Mouse (Mus musculus): ENCODE measurements around the gene Col6a4.

Col6a4 gene

GRCm38 (mm10) chr9:106096683-106097082, at the start of gene Col6a4:
Gene Col6a4, minus strand, starts transcription at chr9:106096783.
- no peak for DNase-seq

DNA sequence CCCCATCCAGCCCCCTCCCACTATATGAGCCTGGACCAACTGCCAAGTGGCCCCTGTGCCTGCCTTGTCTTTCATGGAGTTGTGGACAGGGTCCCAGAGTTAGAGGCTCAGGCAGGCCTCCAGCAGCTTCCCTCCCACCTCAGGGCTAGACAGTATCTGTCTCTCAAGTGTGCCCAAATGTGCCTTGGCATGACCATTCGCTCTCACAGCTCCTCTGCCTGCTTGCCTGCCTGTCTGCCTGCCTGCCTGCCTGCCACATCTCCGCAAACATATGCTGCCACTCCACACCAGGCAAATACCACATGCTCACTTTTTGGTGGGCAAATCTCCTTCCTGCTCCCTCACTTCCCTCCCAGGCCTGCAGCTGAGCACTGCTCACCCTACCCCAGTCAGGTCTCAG, 49.0 kb upstream of the Col6a4 start:
- no peak for DNase-seq

GRCm38 (mm10) chr9:106144176-106144575, 47.6 kb upstream of the Col6a4 start:
- DNase-seq = no peak

DNA sequence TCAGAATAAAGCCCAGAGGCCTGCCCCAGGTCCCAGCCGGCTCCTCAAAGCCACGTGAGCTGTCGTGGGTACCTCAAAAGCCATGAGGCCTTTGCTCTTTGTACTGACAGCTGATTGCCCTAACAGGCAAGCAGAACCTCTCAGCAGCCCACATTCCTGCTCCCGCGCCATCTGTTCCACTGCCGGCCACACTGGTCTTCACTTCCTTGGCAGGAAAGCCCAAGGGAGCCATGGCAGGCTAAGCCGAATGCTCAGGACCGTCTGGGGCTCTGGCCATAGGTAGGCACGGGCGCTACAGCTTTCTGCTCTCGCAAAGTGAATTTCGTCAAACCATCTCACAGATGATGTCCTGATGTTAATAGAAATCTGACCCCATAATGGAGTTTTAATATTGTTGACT, 45.4 kb upstream of the Col6a4 start:
- DNase-seq = no peak

DNA sequence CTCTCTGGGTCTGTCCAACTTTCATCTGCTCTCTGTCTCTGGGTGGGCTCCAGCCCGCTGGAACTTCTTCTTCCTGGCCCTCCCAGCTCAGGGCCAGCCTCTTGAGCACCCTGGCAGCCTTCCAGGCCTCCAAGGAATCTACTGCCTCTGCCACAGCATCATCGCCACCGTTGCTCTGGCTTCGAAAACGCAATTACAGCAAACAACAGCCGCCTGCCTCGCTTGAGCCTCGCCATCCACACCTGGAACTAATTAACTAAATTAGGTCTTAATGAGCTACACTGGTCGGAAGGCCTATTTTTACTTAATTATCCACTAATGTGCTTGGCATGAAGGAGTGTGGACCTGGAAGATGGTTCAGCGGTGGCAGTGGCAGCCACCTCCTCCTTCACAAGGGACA, 43.2 kb upstream of the Col6a4 start:
- DNase-seq = no peak

DNA sequence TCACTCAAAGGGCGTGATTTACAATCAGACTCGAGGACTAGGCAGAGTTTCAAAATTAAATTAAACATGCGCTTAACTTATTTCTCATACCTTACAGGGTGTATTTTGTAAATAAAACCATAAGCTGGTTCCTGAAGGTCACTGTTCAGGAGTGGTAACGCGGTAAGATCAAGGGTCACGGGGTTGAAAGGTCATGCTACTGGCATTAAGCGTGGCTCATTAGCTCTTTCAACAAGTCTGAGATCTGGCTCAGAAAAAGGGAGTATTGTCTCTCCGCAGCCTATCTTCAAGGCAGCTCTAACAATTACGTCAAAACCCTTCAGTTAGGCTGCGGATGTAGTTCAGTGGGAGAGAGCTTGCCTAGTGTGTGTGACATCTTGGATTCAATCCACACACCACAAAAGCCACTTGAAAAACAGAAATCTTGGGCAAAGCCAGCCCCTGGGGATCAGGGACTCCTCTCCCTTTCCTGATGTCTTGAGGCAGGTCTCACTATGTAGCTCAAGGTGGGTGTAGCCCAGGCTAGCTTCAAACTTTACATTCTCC, 41.2 kb upstream of the Col6a4 start:
- DNase-seq = no peak

GRCm38 (mm10) chr9:106130250-106130649, 33.7 kb upstream of the Col6a4 start:
- no peak for DNase-seq

GRCm38 (mm10) chr9:106129072-106129471, 32.5 kb upstream of the Col6a4 start:
- no peak for DNase-seq

GRCm38 (mm10) chr9:106126786-106127251, 30.2 kb upstream of the Col6a4 start:
- no peak for DNase-seq

DNA sequence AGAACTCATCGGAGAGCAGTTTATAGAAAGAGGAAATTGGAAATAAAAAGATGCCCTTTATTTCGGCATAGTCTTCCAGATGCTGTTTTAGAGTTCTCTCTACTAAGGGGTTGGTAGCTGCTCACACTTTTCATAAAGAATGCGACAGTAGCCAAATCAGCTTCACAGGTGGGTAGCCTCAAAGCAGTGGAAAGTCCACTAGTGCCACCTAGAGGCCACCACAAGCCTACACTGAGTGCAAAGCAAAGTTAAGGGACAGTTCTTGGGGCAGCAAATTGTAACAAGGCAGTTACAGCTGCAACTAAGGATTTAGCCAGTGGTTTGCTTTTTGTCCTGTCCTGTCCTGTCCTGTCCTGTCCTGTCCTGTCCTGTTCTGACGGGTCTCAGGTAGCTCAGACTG, 27.0 kb upstream of the Col6a4 start:
- no peak for DNase-seq

GRCm38 (mm10) chr9:106119075-106119474, 22.5 kb upstream of the Col6a4 start:
- DNase-seq = no peak

- no peak for DNase-seq
Measured at GRCm38 (mm10) chr9:106115801-106116424, 19.3 kb upstream of the Col6a4 start.

GRCm38 (mm10) chr9:106112770-106113423, 16.3 kb upstream of the Col6a4 start:
- no peak for DNase-seq

- DNase-seq = no peak
Measured at GRCm38 (mm10) chr9:106106241-106106640, 9.7 kb upstream of the Col6a4 start.

- DNase-seq = no peak
Measured at GRCm38 (mm10) chr9:106104401-106104800, 7.8 kb upstream of the Col6a4 start.

DNA sequence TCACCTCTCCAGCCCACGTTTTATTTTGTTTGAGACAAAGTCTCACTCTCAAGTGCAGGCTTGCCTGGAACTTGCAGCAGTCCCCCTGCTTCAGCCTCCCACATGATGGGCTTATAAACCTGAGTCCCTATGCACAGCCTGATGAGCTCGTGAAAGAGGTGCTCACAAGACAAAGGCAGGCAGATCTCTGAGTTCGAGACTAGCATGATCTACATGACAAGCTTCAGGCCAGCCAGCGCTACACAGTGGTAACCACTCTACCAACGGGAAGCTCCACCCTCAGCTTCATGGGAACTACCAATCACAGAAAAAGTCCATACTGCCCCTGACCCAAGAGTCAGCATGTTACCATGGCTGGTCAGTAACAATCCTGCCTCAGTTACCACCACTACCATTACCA, 4.6 kb upstream of the Col6a4 start:
- DNase-seq = no peak

DNA sequence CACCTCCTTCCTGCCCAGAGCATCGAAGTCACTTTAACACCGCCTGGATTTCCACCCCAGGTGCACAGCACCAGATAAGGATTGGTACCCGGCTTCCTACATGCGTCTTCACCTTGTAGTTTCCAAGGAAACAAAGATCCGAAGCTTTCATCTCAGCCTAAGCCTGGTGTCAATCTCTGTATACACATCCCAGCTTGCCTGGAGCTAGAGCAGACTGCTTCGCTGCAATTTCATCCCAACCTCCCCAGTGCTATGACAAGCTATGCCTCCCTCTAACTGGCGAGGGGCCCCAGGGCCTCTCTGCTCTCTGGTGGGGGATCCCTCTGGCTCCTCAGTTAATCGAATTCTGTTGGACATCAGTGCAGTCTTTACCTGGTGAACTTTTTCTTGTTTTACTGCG, 3.7 kb upstream of the Col6a4 start:
- no peak for DNase-seq

GRCm38 (mm10) chr9:106099379-106100021, 2.9 kb upstream of the Col6a4 start:
- no peak for DNase-seq

DNA sequence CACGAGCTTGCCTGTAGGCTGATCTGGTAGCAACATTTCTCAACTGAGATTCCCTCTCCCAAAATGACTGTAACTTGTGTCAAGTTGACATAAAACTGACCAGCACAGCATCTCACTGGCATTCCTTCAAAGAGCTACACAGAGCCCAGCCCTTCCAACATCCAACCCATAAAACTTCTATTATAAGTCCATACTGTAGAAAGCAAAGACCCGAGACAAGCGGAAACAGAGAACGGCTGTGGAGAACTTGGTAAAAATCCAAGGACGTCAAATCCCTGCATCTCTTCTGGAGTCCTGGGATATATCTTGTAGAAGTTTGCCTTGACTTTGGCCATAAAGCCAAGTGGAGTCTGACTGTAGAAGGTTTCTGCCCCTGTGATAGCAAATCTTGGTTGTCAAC, 15.1 kb downstream of the Col6a4 start:
- DNase-seq = no peak

DNA sequence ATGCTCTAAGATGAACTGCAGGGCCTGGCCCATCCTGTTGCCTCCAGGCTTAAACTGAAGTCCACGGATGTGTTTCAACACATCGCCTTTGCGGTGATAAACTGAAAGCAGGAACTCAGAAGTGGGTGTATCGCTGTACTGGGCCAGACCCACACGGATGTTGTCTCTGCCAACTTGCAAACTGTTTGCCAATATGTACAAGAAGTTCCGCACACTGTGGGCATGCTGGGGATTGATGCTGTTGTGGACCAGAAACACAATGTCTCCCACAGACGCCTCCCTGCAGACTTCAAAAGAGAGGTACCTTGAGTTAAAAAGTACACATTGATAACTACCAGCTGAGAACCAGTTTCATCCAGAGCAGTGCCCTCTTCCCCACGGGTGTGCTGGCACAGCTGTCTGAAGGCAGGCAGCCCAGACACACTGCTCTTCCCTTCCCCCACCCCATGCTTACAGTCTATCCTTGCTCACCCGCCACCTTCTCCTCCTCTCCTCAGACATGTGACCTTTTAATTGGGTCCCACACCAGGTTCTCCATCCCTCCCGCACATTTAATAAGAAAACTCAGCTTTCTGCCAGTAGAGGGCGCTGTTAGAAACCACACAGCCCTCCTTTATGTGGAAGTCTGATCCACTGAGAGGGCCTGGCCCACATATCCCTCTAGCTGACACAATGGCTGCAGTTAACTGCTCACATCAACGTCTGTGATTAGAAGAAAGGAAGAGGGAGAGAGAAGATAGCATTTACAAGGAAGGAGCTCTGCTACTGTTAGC, 16.1 kb downstream of the Col6a4 start:
- DNase-seq = no peak

GRCm38 (mm10) chr9:106077953-106078352, 18.6 kb downstream of the Col6a4 start:
- no peak for DNase-seq

DNA sequence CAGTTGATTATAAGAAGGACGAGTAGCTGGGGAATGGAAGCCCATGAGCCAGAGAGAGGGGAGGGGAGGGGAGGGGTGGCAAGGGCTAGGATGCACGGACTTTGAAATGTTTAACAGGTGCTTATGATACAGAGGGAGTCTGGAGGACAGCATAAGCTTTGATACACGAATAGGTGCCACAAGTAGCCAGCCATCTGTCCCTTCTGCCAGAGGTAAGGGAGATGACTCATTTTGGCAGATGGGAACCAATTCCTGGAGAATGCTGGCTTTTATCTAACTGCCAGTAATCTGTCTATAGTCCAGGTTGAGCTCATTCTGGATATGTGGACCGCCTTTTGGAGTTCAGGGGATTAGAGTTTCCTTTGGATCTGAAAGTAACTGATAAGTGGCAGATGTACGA, 20.3 kb downstream of the Col6a4 start:
- no peak for DNase-seq

DNA sequence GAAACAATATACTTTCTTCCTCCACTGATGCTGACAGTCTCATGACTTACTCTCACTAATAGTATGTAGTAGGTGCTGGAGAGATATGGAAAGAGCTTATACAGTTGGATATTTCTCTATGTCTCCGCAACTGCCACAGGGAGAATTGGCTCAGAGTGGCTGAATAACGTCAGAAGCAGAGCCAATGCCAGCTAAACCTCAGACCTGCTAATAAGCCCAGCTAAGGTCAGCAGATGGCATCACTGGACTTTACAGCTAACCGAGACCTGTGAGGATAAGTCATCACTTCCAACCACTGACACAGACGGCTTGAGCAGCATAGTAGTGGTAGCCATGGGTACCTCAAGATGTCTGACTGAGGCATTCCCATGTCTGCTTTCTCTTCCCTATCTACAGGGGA, 22.6 kb downstream of the Col6a4 start:
- DNase-seq = no peak

All from thymus, adult 18-20 months (tissue).